Mouse (Mus musculus): ENCODE measurements around the gene Rag2. TPM values are rescaled to one million over a fixed set of nuclear protein-coding genes. Genes with fewer than 3 reads are reported as not detected.

The Rag2 gene
- polyA plus RNA-seq, 1 experiment from 2014 or later: 0.11 TPM

DNA sequence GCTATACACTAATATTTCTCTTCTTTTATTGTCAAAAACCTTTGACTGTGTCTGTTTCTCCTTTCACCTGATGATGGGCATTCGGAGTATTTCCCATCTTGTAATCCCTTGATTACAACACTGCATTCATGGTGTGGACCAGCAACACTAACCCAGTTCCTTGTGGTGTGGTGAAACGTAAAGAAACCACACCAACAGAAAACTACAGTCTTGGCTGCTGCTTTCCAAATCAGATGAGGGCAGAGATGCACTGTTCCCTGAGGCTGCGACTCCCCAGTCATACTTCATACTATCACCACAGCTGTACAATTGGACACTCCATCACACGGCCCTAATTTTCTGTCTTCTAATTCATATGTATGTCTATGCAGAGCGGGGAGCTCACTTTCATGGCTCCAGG, 29.8 kb upstream of the Rag2 start:
- Histone ChIP-seq H3K9ac (ENCODE audit: low read depth, low read length) (no peak overlapping the region), H3K4me2 (ENCODE audit: low read length) (no peak overlapping the region), H3K27ac (ENCODE audit: low read length) (no peak overlapping the region), H3K4me3 (ENCODE audit: low read depth, low read length) (no peak overlapping the region), H3K4me1 (ENCODE audit: control insufficient read depth, insufficient read depth, low read length) (peaks cover 20% of the 10 kb centered on the region), H3K36me3 (ENCODE audit: control insufficient read depth, insufficient read depth, low read length) (no peaks in the 10 kb centered on the region), H3K9me3 (replicated peaks; ENCODE audit: control insufficient read depth, low read length, poor library complexity, severe bottlenecking) (no peaks in the 10 kb centered on the region), H3K27me3 (ENCODE audit: control insufficient read depth, insufficient read depth, low read depth, low read length) (no peaks in the 10 kb centered on the region)
- no peak for ATAC-seq
- 79% methylated on average over 5 of the region's 5 CpGs for WGBS

GRCm38 (mm10) chr2:101597186-101597585, 27.3 kb upstream of the Rag2 start:
- Histone ChIP-seq H3K4me3 (ENCODE audit: low read depth, low read length) (no peak overlapping the region), H3K27ac (ENCODE audit: low read length) (no peak overlapping the region), H3K9me3 (replicated peaks; ENCODE audit: control insufficient read depth, low read length, poor library complexity, severe bottlenecking) (no peaks in the 10 kb centered on the region), H3K36me3 (ENCODE audit: control insufficient read depth, insufficient read depth, low read length) (no peaks in the 10 kb centered on the region), H3K4me1 (ENCODE audit: control insufficient read depth, insufficient read depth, low read length) (peaks cover 28% of the 10 kb centered on the region), H3K27me3 (ENCODE audit: control insufficient read depth, insufficient read depth, low read depth, low read length) (no peaks in the 10 kb centered on the region), H3K4me2 (ENCODE audit: low read length) (no peak overlapping the region), H3K9ac (ENCODE audit: low read depth, low read length) (no peak overlapping the region)
- ATAC-seq: no peak

- ATAC-seq: peak; percentile 47
- 29% methylated on average over 13 of the region's 13 CpGs for WGBS
- no peak overlapping the region for H3K4me3 ChIP-seq (ENCODE audit: low read depth, low read length)
Measured at GRCm38 (mm10) chr2:101598190-101599181, 26.0 kb upstream of the Rag2 start.

GRCm38 (mm10) chr2:101600703-101601102, 23.8 kb upstream of the Rag2 start:
- 11% methylated on average over 8 of the region's 8 CpGs for WGBS
- no peak overlapping the region for H3K9ac ChIP-seq (ENCODE audit: low read depth, low read length)
- no peaks in the 10 kb centered on the region for H3K27me3 ChIP-seq (ENCODE audit: control insufficient read depth, insufficient read depth, low read depth, low read length)
- peak; percentile 69; the same call in 1 of the 2 replicates for ATAC-seq
- no peak overlapping the region for H3K4me3 ChIP-seq (ENCODE audit: low read depth, low read length)
- no peak overlapping the region for H3K27ac ChIP-seq (ENCODE audit: low read length)
- H3K36me3 ChIP-seq (ENCODE audit: control insufficient read depth, insufficient read depth, low read length): no peaks in the 10 kb centered on the region
- H3K9me3 ChIP-seq (replicated peaks; ENCODE audit: control insufficient read depth, low read length, poor library complexity, severe bottlenecking): no peaks in the 10 kb centered on the region
- peaks cover 23% of the 10 kb centered on the region for H3K4me1 ChIP-seq (ENCODE audit: control insufficient read depth, insufficient read depth, low read length)
- no peak overlapping the region for H3K4me2 ChIP-seq (ENCODE audit: low read length)

More at GRCm38 (mm10) chr2:101598190-101599181, 26.0 kb upstream of the Rag2 start:
- Histone ChIP-seq H3K27me3 (ENCODE audit: control insufficient read depth, insufficient read depth, low read depth, low read length) (no peaks in the 10 kb centered on the region), H3K9me3 (replicated peaks; ENCODE audit: control insufficient read depth, low read length, poor library complexity, severe bottlenecking) (no peaks in the 10 kb centered on the region), H3K9ac (ENCODE audit: low read depth, low read length) (no peak overlapping the region), H3K4me2 (ENCODE audit: low read length) (peak overlapping the region; percentile 15), H3K27ac (ENCODE audit: low read length) (peak overlapping the region; percentile 22; the same call in 1 of the 2 replicates), H3K36me3 (ENCODE audit: control insufficient read depth, insufficient read depth, low read length) (no peaks in the 10 kb centered on the region), H3K4me1 (ENCODE audit: control insufficient read depth, insufficient read depth, low read length) (peaks cover 23% of the 10 kb centered on the region)

DNA sequence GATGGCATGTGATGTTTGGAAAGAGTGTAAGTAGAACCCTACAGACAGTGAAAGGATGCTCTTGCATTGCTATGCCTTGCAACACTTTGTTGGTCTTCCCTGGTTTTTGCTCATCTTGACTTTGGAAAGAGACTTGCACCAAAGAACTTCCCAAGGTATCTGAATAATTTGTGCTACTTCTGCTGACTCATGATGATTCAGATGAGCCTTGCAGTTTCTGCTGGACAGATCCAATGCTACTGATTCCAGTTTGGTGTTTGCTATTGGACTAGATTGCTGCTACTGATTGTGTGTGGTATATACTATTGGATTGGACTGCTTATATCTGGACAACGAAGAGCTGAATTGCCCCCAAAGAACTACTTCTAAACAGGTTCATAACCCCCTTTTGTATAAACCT, 21.4 kb upstream of the Rag2 start:
- Histone ChIP-seq H3K4me3 (ENCODE audit: low read depth, low read length) (no peak overlapping the region), H3K4me1 (ENCODE audit: control insufficient read depth, insufficient read depth, low read length) (peaks cover 21% of the 10 kb centered on the region), H3K9ac (ENCODE audit: low read depth, low read length) (no peak overlapping the region), H3K36me3 (ENCODE audit: control insufficient read depth, insufficient read depth, low read length) (no peaks in the 10 kb centered on the region), H3K4me2 (ENCODE audit: low read length) (no peak overlapping the region), H3K27ac (ENCODE audit: low read length) (no peak overlapping the region), H3K27me3 (ENCODE audit: control insufficient read depth, insufficient read depth, low read depth, low read length) (no peaks in the 10 kb centered on the region), H3K9me3 (replicated peaks; ENCODE audit: control insufficient read depth, low read length, poor library complexity, severe bottlenecking) (no peaks in the 10 kb centered on the region)
- no peak for ATAC-seq
- WGBS: 97% methylated on average over 1 of the region's 1 CpGs

- WGBS: 36% methylated on average over 7 of the region's 7 CpGs
Measured at GRCm38 (mm10) chr2:101608232-101608894, 16.2 kb upstream of the Rag2 start.

GRCm38 (mm10) chr2:101610861-101611260, 13.7 kb upstream of the Rag2 start:
- no peak for ATAC-seq

More at GRCm38 (mm10) chr2:101608232-101608894, 16.2 kb upstream of the Rag2 start:
- Histone ChIP-seq H3K4me1 (ENCODE audit: control insufficient read depth, insufficient read depth, low read length) (no peaks in the 10 kb centered on the region), H3K9ac (ENCODE audit: low read depth, low read length) (no peak overlapping the region), H3K36me3 (ENCODE audit: control insufficient read depth, insufficient read depth, low read length) (no peaks in the 10 kb centered on the region), H3K4me2 (ENCODE audit: low read length) (no peak overlapping the region), H3K27me3 (ENCODE audit: control insufficient read depth, insufficient read depth, low read depth, low read length) (no peaks in the 10 kb centered on the region), H3K4me3 (ENCODE audit: low read depth, low read length) (no peak overlapping the region), H3K27ac (ENCODE audit: low read length) (no peak overlapping the region), H3K9me3 (replicated peaks; ENCODE audit: control insufficient read depth, low read length, poor library complexity, severe bottlenecking) (no peaks in the 10 kb centered on the region)
- peak; percentile 71 for ATAC-seq

DNA sequence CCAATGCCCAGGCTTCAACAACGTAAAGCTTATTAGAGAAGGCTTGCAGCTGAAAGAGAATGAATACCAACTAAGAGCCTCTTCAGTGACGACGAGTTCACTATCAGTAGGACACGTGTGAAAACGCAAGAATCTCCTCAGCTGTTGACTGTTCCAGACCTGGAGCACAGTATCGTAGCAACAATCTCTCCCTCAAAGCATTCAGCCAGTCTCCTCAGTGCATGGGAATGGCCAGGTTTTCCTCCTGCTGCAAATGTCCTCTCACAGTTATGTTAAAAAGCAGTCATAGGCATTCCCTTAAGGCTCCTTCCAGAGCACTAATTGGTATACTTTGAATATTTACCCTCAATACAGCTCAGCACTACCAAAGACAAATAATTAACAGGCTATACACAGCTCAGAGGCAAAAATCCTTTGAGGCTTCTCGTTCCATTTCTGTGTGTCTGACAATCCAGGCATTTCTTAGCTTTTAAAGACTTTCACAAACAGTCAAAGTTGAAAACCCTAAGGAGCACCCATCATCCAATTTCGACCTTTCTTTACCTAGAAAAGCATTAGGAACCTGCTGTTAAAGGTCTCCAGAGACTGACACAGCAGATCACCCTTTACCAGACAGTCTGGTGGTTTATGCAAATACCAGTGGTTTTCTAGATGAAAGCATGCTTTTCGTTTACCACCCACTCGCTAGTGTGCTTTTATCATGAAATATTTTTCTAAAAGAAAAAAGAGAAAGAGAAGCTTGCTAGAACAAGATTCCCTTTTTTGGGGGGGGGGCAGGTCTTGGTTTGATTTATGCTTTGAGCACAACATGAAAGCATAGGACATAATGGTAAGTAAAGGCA, 8.8 kb upstream of the Rag2 start:
- Histone ChIP-seq H3K27me3 (ENCODE audit: control insufficient read depth, insufficient read depth, low read depth, low read length) (no peaks in the 10 kb centered on the region), H3K36me3 (ENCODE audit: control insufficient read depth, insufficient read depth, low read length) (no peaks in the 10 kb centered on the region), H3K4me2 (ENCODE audit: low read length) (no peak overlapping the region), H3K9me3 (replicated peaks; ENCODE audit: control insufficient read depth, low read length, poor library complexity, severe bottlenecking) (no peaks in the 10 kb centered on the region), H3K27ac (ENCODE audit: low read length) (no peak overlapping the region), H3K9ac (ENCODE audit: low read depth, low read length) (no peak overlapping the region), H3K4me1 (ENCODE audit: control insufficient read depth, insufficient read depth, low read length) (0 out of 2 replicates have a peak, but pooled peaks cover 3% of the 10 kb centered on the region), H3K4me3 (ENCODE audit: low read depth, low read length) (no peak overlapping the region)
- peak; percentile 73 for ATAC-seq
- whole genome bisulfite sequencing: 57% methylated on average over 10 of the region's 10 CpGs

More at GRCm38 (mm10) chr2:101610861-101611260, 13.7 kb upstream of the Rag2 start:
- no peaks in the 10 kb centered on the region for H3K36me3 ChIP-seq (ENCODE audit: control insufficient read depth, insufficient read depth, low read length)
- H3K9me3 ChIP-seq (replicated peaks; ENCODE audit: control insufficient read depth, low read length, poor library complexity, severe bottlenecking): no peaks in the 10 kb centered on the region
- no peak overlapping the region for H3K4me2 ChIP-seq (ENCODE audit: low read length)
- no peak overlapping the region for H3K9ac ChIP-seq (ENCODE audit: low read depth, low read length)
- H3K27ac ChIP-seq (ENCODE audit: low read length): no peak overlapping the region
- H3K27me3 ChIP-seq (ENCODE audit: control insufficient read depth, insufficient read depth, low read depth, low read length): no peaks in the 10 kb centered on the region
- no peaks in the 10 kb centered on the region for H3K4me1 ChIP-seq (ENCODE audit: control insufficient read depth, insufficient read depth, low read length)
- 92% methylated on average over 3 of the region's 3 CpGs for WGBS
- no peak overlapping the region for H3K4me3 ChIP-seq (ENCODE audit: low read depth, low read length)
